Mouse (Mus musculus) midbrain, embryonic 11.5 days (tissue): ENCODE measurements around the gene Btbd10. TPM values are rescaled to one million over a fixed set of nuclear protein-coding genes. Genes with fewer than 3 reads are reported as not detected.

ENCODE experiments used
- polyA plus RNA-seq: library from polyadenylated mRNA; unstranded; fragments of >200 nt; fragmentation: Nextera tagmentation; extraction: Ambion mirVana; gene quantifications from 2 replicates; pipeline ENCODE4 v1.2.1, GENCODE M21; 2014

The Btbd10 gene
- polyA plus RNA-seq, 1 experiment from 2014 or later: 37.4 TPM

Other genes with a start within 250 kb of the Btbd10 start
- gene Arntl, start 161.9 kb downstream of the Btbd10 start, polyA plus RNA-seq: 5.1 and 6.4 TPM in 2 replicates
- gene Pth, start 19.2 kb upstream of the Btbd10 start, polyA plus RNA-seq: not detected in 2 replicates
- gene Far1, start 144.4 kb upstream of the Btbd10 start, polyA plus RNA-seq: 91.5 and 97.8 TPM in 2 replicates